Mouse (Mus musculus) G1E (cell line): Measurements from ENCODE around the gene Cdca4.

ENCODE experiments used
- CTCF ChIP-seq: IDR thresholded peaks from 2 replicates; pipeline ENCODE4 v1.5.1; 2012; ENCODE audit warnings: low read depth, low read length, inconsistent platforms, mixed read lengths
- GATA1 ChIP-seq: IDR thresholded peaks from 2 replicates; pipeline ENCODE4 v1.6.1; 2012; ENCODE audit warnings: borderline replicate concordance, low read length, inconsistent platforms, mixed read lengths
- GATA2 ChIP-seq: IDR thresholded peaks from 2 replicates; pipeline ENCODE4 v1.6.1; 2012; ENCODE audit warnings: low read depth, low read length, inconsistent platforms, borderline replicate concordance
- POLR2AphosphoS5 ChIP-seq: IDR thresholded peaks from 2 replicates; pipeline ENCODE4 v1.6.1; 2012; ENCODE audit warnings: low read depth, low read length, inconsistent platforms; ENCODE audit not compliant: insufficient replicate concordance
- TAL1 ChIP-seq: conservative IDR thresholded peaks from 2 replicates; pipeline ENCODE4 v1.6.1; 2012; ENCODE audit warnings: low read depth, low read length, inconsistent platforms, mixed read lengths

DNA sequence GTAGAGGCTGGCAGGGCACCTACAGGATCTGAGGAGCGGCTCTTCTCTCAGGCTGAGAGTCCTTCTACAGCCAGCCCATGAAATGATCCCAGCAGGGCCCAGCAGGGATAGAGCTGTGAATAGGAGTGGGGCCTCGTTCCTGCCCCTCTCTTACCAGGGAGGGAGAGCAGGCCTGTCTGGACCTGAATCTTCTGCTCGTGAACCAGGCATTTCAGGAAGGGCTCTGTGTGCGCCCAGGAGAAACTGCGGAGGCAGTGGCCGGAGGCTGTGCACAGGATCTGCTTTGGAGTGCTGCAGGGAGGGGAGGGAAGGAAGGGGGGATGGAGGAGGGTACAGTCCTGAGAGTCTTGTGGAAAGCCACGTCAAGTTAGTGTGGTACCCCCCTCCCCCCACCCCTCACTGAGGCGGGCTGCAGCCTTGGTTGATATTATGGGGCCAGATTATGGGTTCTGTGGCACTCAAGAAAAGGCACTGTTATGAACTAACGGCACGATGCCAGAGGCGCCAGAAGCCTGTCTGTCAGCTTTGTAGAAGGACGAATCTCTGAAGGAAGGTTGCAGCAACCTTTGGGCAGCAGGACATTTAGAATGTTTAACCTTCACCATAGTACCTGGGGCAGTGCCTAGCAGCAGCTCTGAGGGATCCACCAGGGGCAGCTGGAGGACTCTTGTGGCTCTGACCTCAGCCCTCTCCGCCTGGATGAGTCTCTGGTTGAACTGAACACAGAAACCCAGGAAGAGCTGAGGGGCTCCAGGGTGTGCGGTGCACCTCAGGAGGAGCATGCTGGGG, 14.3 kb downstream of the Cdca4 start:
- TF ChIP-seq CTCF: no peak
- TF ChIP-seq GATA1: no peak
- no peak for TF ChIP-seq GATA2
- no peak for TF ChIP-seq TAL1
- no peak for TF ChIP-seq POLR2AphosphoS5
